Comparison of ENCODE assay signal across 20 mouse cellular contexts in the genomic region with DNA sequence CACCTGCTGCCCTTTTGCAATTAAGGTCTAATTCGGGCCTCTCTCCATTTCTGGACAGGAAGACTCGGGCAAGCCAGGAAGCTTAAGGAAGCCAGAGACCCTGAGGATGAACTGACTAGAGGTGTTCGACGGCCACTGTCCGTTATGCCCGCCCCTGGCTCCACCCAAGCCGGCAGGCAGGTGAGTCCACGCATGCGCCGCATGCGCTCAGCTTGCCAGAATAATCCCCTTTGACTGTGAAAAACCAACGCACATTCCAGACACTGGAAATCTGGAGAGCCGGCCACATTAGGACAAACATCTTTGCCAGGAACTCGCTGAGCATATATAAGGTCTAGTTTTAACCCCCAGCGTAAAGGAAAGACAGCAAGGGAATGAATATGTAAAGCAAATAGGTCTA. TPM values are rescaled to one million over a fixed set of nuclear protein-coding genes. Genes with fewer than 3 reads are reported as not detected.
"Had no signal": no experiment of that assay in that cellular context is flagged by ENCODE, and none has a peak within 500 bp of the region (broad histone marks: within the 10 kb centered on the region; RNA-seq: fewer than 3 reads in every experiment).

No protein-coding gene starts in this region.

- H3K9me3 ChIP-seq: limb, embryonic 12.5 days; liver, embryonic 13.5 days; lung, embryonic 15.5 days; megakaryocyte, embryonic 14.5 days; midbrain, embryonic 12.5 days; neural tube, embryonic 13.5 days; stomach, embryonic 15.5 days had no signal

- H3K36me3 ChIP-seq: lung, embryonic 15.5 days; stomach, embryonic 15.5 days had no signal

- ATAC-seq: liver, postnatal 0 days had no signal

- H3K27ac ChIP-seq: layer of hippocampus, adult 2 months; limb, embryonic 12.5 days; liver, embryonic 13.5 days; lung, embryonic 15.5 days; macrophage; midbrain, embryonic 12.5 days; neural tube, embryonic 13.5 days; stomach, embryonic 15.5 days had no signal

- H3K4me3 ChIP-seq: layer of hippocampus, adult 2 months; limb, embryonic 12.5 days; liver, embryonic 13.5 days; lung, embryonic 15.5 days; megakaryocyte, embryonic 14.5 days; midbrain, embryonic 12.5 days; neural tube, embryonic 13.5 days; stomach, embryonic 15.5 days had no signal

- H3K4me2 ChIP-seq: limb, embryonic 12.5 days; liver, embryonic 13.5 days; lung, embryonic 15.5 days; midbrain, embryonic 12.5 days; neural tube, embryonic 13.5 days; stomach, embryonic 15.5 days had no signal

- H3K27me3 ChIP-seq: limb, embryonic 12.5 days; liver, embryonic 13.5 days; lung, embryonic 15.5 days; megakaryocyte, embryonic 14.5 days; midbrain, embryonic 12.5 days; neural tube, embryonic 13.5 days; stomach, embryonic 15.5 days had no signal

- H3K9ac ChIP-seq: limb, embryonic 12.5 days; liver, embryonic 13.5 days; lung, embryonic 15.5 days; midbrain, embryonic 12.5 days; neural tube, embryonic 13.5 days; stomach, embryonic 15.5 days had no signal

- DNase-seq: kidney, postnatal 10 days; kidney, postnatal 4 days; liver; liver, embryonic 13.5 days; liver, postnatal 0 days; lung, postnatal 14 days; right cerebral cortex, postnatal 14 days; thymus, adult 2 months; thymus, postnatal 25 days had no signal

RNA-seq across cellular contexts. Expression of a gene that starts 47.7 kb away (rescaled TPM):
- polyA plus RNA-seq: limb, embryonic 12.5 days; liver, embryonic 13.5 days; liver, postnatal 0 days; lung, embryonic 15.5 days; macrophage; midbrain, embryonic 12.5 days; spleen, adult 2 months; stomach, embryonic 15.5 days; testis, adult 2 months; thymus, adult 2 months; urinary bladder, adult 2 months had no signal
